Mouse (Mus musculus): Measurements from ENCODE around the gene Prrt3.

Gene Prrt3

GRCm38 (mm10) chr6:113501388-113502084 lies at the start of gene Prrt3:
Gene Prrt3, minus strand, starts transcription at chr6:113501931.
- peak; percentile 84 for DNase-seq

GRCm38 (mm10) chr6:113543906-113544481 lies 42.3 kb upstream of the Prrt3 start:
- no peak for DNase-seq

GRCm38 (mm10) chr6:113541610-113542009 lies 39.9 kb upstream of the Prrt3 start:
- no peak for DNase-seq

GRCm38 (mm10) chr6:113534886-113535285 lies 33.2 kb upstream of the Prrt3 start:
- DNase-seq: no peak

GRCm38 (mm10) chr6:113531840-113532404 lies 30.2 kb upstream of the Prrt3 start:
- no peak for DNase-seq

- DNase-seq: peak; percentile 90
These were observed 29.5 kb upstream of the Prrt3 start, which contains the start of the genes Emc3 and Fancd2 for GRCm38 (mm10) chr6:113530932-113531839. Gene Emc3, minus strand, starts transcription at chr6:113531652. Gene Fancd2, plus strand, starts transcription at chr6:113531682.

- DNase-seq: no peak
These were observed 21.7 kb upstream of the Prrt3 start for GRCm38 (mm10) chr6:113523420-113523819.

- DNase-seq: no peak
These were observed 20.6 kb upstream of the Prrt3 start for GRCm38 (mm10) chr6:113522310-113522709.

GRCm38 (mm10) chr6:113517434-113518080 lies 15.8 kb upstream of the Prrt3 start:
- DNase-seq: no peak

GRCm38 (mm10) chr6:113514600-113514999 lies 12.9 kb upstream of the Prrt3 start:
- no peak for DNase-seq

- no peak for DNase-seq
These were observed 12.2 kb upstream of the Prrt3 start for GRCm38 (mm10) chr6:113513944-113514343.

- DNase-seq: peak; percentile 86
These were observed 7.2 kb upstream of the Prrt3 start for GRCm38 (mm10) chr6:113508947-113509280.

GRCm38 (mm10) chr6:113508272-113508946 lies 6.7 kb upstream of the Prrt3 start:
- no peak for DNase-seq

- no peak for DNase-seq
These were observed 5.4 kb upstream of the Prrt3 start for GRCm38 (mm10) chr6:113507130-113507529.

GRCm38 (mm10) chr6:113505689-113506088 lies 4.0 kb upstream of the Prrt3 start:
- DNase-seq: no peak

GRCm38 (mm10) chr6:113502801-113503200 lies 1.1 kb upstream of the Prrt3 start:
- DNase-seq: no peak

- DNase-seq: no peak
These were observed 2.4 kb downstream of the Prrt3 start for GRCm38 (mm10) chr6:113499346-113499745.

GRCm38 (mm10) chr6:113495071-113495675 lies 6.6 kb downstream of the Prrt3 start:
- DNase-seq: peak; percentile 31

- peak; percentile 45 for DNase-seq
These were observed 7.4 kb downstream of the Prrt3 start for GRCm38 (mm10) chr6:113494258-113494788.

GRCm38 (mm10) chr6:113492101-113492864 lies 9.4 kb downstream of the Prrt3 start:
- no peak for DNase-seq

GRCm38 (mm10) chr6:113489410-113489809 lies 12.3 kb downstream of the Prrt3 start:
- no peak for DNase-seq

All from cerebellum, adult 9-10 months (tissue).